Mouse (Mus musculus) brain, embryonic 14.5 days (tissue): ENCODE measurements around the gene Tenm4.

Experiments used
- CTCF ChIP-seq: fragments of 200-500 bp; IDR thresholded peaks from 2 replicates; pipeline ENCODE4 v1.5.1; 2012; ENCODE audit warnings: inconsistent platforms, mild to moderate bottlenecking, moderate library complexity, borderline replicate concordance; ENCODE audit not compliant: insufficient read depth, insufficient read length; ENCODE audit errors: extremely low read depth
- POLR2A ChIP-seq: fragments of 200-500 bp; IDR thresholded peaks from 2 replicates; pipeline ENCODE4 v1.6.1; 2012; ENCODE audit warnings: mild to moderate bottlenecking, inconsistent platforms, borderline replicate concordance; ENCODE audit not compliant: poor library complexity, insufficient read depth, insufficient read length, severe bottlenecking; ENCODE audit errors: extremely low read depth

GRCm38 (mm10) chr7:96280795-96281194 lies 109.7 kb downstream of the Tenm4 start:
- TF ChIP-seq CTCF = no peak
- TF ChIP-seq POLR2A = no peak
